Mouse (Mus musculus) midbrain, embryonic 16.5 days (tissue): ENCODE data around the gene Palld. TPM values are rescaled to one million over a fixed set of nuclear protein-coding genes. Genes with fewer than 3 reads are reported as not detected.

Experiments used
- ATAC-seq: fragments of 200-750 bp; cut with Nextera tagmentation; 2 replicates; pipeline ENCODE4 v1.8.0; 2017; ENCODE audit warnings: moderate TSS enrichment
- H3K27ac ChIP-seq: fragments of 300-500 bp; sonication (generic); 2 replicates; pipeline ENCODE4 v1.5.1; 2014; ENCODE audit warnings: mild to moderate bottlenecking, low read length, mixed read lengths
- H3K27me3 ChIP-seq: fragments of 300-500 bp; sonication (generic); 2 replicates; pipeline ENCODE4 v1.6.1; 2014; ENCODE audit warnings: low read depth, low read length, mixed read lengths; ENCODE audit not compliant: control insufficient read depth, insufficient read depth
- H3K36me3 ChIP-seq: fragments of 300-500 bp; sonication (generic); 2 replicates; pipeline ENCODE4 v1.6.1; 2014; ENCODE audit warnings: mild to moderate bottlenecking, low read length, moderate library complexity, mixed read lengths; ENCODE audit not compliant: control insufficient read depth, insufficient read depth
- H3K4me1 ChIP-seq: fragments of 300-500 bp; sonication (generic); 2 replicates; pipeline ENCODE4 v1.6.1; 2014; ENCODE audit warnings: mild to moderate bottlenecking, low read length, mixed read lengths; ENCODE audit not compliant: control insufficient read depth, insufficient read depth
- H3K4me2 ChIP-seq: fragments of 300-500 bp; sonication (generic); 2 replicates; pipeline ENCODE4 v1.6.1; 2014; ENCODE audit warnings: mild to moderate bottlenecking, low read length, mixed read lengths
- H3K4me3 ChIP-seq: fragments of 300-500 bp; sonication (generic); 2 replicates; pipeline ENCODE4 v1.5.1; 2014; ENCODE audit warnings: low read depth, mild to moderate bottlenecking, low read length, moderate library complexity, mixed read lengths
- H3K9ac ChIP-seq: fragments of 300-500 bp; sonication (generic); 2 replicates; pipeline ENCODE4 v1.6.1; 2014; ENCODE audit warnings: low read depth, low read length, mixed read lengths
- H3K9me3 ChIP-seq: fragments of 300-500 bp; sonication (generic); replicated peaks from 2 replicates; pipeline ENCODE4 v1.6.1; 2014; ENCODE audit warnings: mild to moderate bottlenecking, low read length, mixed read lengths; ENCODE audit not compliant: control insufficient read depth, poor library complexity, severe bottlenecking
- WGBS: fragments of 180-500 bp; shearing (Covaris S2); extraction: QIAGEN DNeasy Blood & Tissue Kit; methylation state at CpG from one replicate; pipeline ENCODE4 v1.1.7; 2014; 5-methylcytosine and 5-hydroxymethylcytosine counted together
- polyA plus RNA-seq: library from polyadenylated mRNA; unstranded; fragments of >200 nt; fragmentation: Nextera tagmentation; extraction: Ambion mirVana; gene quantifications from 2 replicates; pipeline ENCODE4 v1.2.1, GENCODE M21; 2015

Gene Palld
- polyA plus RNA-seq, 1 experiment from 2014 or later = 15.4 TPM

- H3K9ac ChIP-seq = no peak overlapping the region
- WGBS = 83% methylated on average over 2 of the region's 2 CpGs
- no peak overlapping the region for H3K4me2 ChIP-seq
- no peak overlapping the region for H3K4me3 ChIP-seq
- H3K9me3 ChIP-seq = no peaks in the 10 kb centered on the region
- H3K27me3 ChIP-seq = no peaks in the 10 kb centered on the region
- H3K27ac ChIP-seq = no peak overlapping the region
- H3K4me1 ChIP-seq = peaks cover 4% of the 10 kb centered on the region; the same call in 1 of the 2 replicates
- H3K36me3 ChIP-seq = no peaks in the 10 kb centered on the region
- no peak for ATAC-seq
These were observed 147.3 kb downstream of the Palld start for GRCm38 (mm10) chr8:61755186-61755585.

GRCm38 (mm10) chr8:61747070-61747469, 155.4 kb downstream of the Palld start:
- no peak overlapping the region for H3K4me2 ChIP-seq
- no peak overlapping the region for H3K4me3 ChIP-seq
- ATAC-seq = no peak
- 92% methylated on average over 5 of the region's 5 CpGs for whole genome bisulfite sequencing
- no peaks in the 10 kb centered on the region for H3K36me3 ChIP-seq
- no peak overlapping the region for H3K27ac ChIP-seq
- H3K4me1 ChIP-seq = 0 out of 2 replicates have a peak, but pooled peaks cover 4% of the 10 kb centered on the region
- H3K27me3 ChIP-seq = no peaks in the 10 kb centered on the region
- H3K9me3 ChIP-seq = no peaks in the 10 kb centered on the region
- H3K9ac ChIP-seq = no peak overlapping the region

DNA sequence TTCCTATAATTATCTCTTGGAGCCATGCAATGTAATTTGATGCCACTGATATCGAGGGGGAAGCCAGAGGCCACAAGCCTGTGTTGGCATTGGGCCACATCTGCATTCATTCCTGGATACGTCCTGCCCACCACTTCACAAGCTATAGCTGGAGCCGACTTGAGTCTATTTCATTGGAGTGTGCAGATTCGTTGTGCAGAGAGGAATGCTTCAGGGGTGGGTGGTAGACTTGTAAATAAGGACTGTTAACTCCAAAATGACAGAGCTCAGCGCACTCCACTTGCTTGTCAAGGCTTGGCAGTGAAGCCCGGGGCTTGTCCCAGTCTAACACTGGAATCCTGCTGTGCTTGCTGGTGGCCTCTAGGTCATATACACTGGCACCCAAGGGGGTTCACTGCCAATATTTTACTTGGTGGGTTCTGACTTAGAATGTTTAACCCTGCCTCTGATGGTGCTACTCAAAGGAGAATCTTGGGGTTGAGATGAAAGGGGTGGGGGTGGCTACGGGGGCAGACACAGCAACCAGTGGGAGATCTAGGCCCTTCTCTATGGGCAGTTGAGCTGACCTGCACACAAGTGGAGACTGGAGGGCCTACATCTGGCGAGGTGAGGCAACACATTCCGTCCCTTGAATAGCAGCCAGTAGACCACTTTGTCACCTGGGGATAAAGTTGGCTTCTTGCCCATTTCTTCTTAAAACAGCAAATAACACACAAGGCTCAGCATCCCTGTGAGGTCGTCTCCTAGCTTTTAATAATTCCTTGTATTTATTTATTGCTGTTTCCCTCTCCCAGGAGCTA, 157.1 kb downstream of the Palld start:
- no peak for ATAC-seq
- Histone ChIP-seq H3K4me1 (0 out of 2 replicates have a peak, but pooled peaks cover 4% of the 10 kb centered on the region), H3K9ac (no peak overlapping the region)

DNA sequence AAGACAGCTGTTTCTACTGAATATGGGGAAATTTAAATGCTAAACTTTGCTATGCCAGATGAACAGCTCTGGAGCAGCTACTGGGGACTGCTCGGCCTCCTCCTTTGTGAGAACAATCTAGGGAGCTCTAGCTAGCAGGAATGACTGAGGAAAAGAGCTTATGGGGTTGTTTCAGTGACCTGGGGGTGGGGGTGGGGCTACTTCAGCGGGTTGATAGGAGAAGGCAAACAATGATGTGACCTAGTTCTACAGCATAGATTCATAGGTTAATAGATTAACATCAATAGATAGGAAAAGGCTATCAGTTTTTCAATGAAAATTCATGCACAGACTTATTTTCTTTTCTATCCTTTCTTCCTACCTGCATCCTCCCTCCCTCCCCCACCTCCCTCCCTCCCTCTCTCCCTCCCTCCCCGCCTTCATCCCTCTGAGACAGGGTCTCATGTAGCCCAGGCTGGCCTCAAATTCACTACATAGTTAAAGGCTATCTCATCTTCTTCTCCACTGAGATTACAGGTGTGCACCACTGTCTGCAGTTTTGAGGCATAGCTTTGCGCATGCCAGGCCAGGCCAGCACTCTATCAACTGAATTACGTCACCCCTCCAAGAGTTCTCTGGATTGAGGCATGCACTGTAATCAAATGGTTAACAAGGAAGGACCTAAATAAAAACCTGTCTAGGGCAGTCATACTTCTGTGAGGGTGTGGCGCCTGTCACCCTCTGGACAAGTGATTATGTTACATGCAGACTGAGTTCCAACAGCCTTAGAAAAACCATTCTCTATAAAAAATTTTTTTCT, 158.5 kb downstream of the Palld start:
- H3K9me3 ChIP-seq = no peaks in the 10 kb centered on the region
- H3K36me3 ChIP-seq = no peaks in the 10 kb centered on the region
- no peak overlapping the region for H3K9ac ChIP-seq
- H3K4me3 ChIP-seq = no peak overlapping the region
- WGBS = 80% methylated on average over 6 of the region's 6 CpGs
- no peak overlapping the region for H3K4me2 ChIP-seq
- 0 out of 2 replicates have a peak, but pooled peaks cover 4% of the 10 kb centered on the region for H3K4me1 ChIP-seq
- no peak for ATAC-seq
- no peaks in the 10 kb centered on the region for H3K27me3 ChIP-seq
- no peak overlapping the region for H3K27ac ChIP-seq

More for the DNA sequence above, 157.1 kb downstream of the Palld start:
- Histone ChIP-seq H3K27me3 (no peaks in the 10 kb centered on the region), H3K36me3 (no peaks in the 10 kb centered on the region), H3K27ac (no peak overlapping the region), H3K9me3 (no peaks in the 10 kb centered on the region), H3K4me2 (no peak overlapping the region), H3K4me3 (no peak overlapping the region)
- WGBS = 58% methylated on average over 10 of the region's 10 CpGs

GRCm38 (mm10) chr8:61737465-61737864, 165.0 kb downstream of the Palld start:
- Histone ChIP-seq H3K4me3 (no peak overlapping the region), H3K36me3 (no peaks in the 10 kb centered on the region), H3K27me3 (no peaks in the 10 kb centered on the region), H3K4me1 (no peaks in the 10 kb centered on the region), H3K4me2 (no peak overlapping the region), H3K9me3 (no peaks in the 10 kb centered on the region), H3K27ac (no peak overlapping the region), H3K9ac (no peak overlapping the region)
- WGBS = 93% methylated on average over 4 of the region's 4 CpGs
- no peak for ATAC-seq

- no peaks in the 10 kb centered on the region for H3K4me1 ChIP-seq
- H3K27ac ChIP-seq = no peak overlapping the region
- no peaks in the 10 kb centered on the region for H3K36me3 ChIP-seq
- no peak overlapping the region for H3K9ac ChIP-seq
- no peaks in the 10 kb centered on the region for H3K9me3 ChIP-seq
- no peak overlapping the region for H3K4me2 ChIP-seq
- ATAC-seq = no peak
- no peak overlapping the region for H3K4me3 ChIP-seq
- H3K27me3 ChIP-seq = no peaks in the 10 kb centered on the region
- WGBS = 75% methylated on average over 8 of the region's 8 CpGs
These were observed 165.7 kb downstream of the Palld start for GRCm38 (mm10) chr8:61736739-61737243.

DNA sequence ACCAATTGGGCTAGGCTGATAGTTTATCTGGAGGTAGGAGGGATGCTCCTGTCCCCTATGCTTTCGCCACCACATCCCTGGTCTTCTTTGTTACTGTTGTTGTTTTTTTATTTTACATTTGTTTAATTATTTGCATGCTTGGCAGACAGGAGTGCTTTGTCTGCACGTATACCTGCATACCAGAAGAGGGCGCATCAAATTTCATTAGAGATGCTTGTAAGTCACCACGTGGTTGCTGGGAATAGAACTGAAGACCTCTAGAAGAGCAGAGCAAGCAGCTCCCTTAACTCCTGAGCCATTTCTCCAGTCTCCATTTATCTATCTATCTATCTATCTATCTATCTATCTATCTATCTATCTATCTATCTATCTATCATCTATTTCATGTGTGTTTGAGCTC, 166.4 kb downstream of the Palld start:
- no peaks in the 10 kb centered on the region for H3K36me3 ChIP-seq
- WGBS = 59% methylated on average over 4 of the region's 4 CpGs
- no peaks in the 10 kb centered on the region for H3K27me3 ChIP-seq
- no peaks in the 10 kb centered on the region for H3K4me1 ChIP-seq
- H3K9me3 ChIP-seq = no peaks in the 10 kb centered on the region
- no peak for ATAC-seq
- no peak overlapping the region for H3K4me2 ChIP-seq
- H3K27ac ChIP-seq = no peak overlapping the region
- H3K9ac ChIP-seq = no peak overlapping the region
- no peak overlapping the region for H3K4me3 ChIP-seq

- Histone ChIP-seq H3K4me2 (no peak overlapping the region), H3K9ac (no peak overlapping the region), H3K27ac (no peak overlapping the region), H3K9me3 (no peaks in the 10 kb centered on the region), H3K4me1 (no peaks in the 10 kb centered on the region), H3K4me3 (no peak overlapping the region), H3K27me3 (no peaks in the 10 kb centered on the region), H3K36me3 (no peaks in the 10 kb centered on the region)
- ATAC-seq = no peak
- WGBS = 95% methylated on average over 8 of the region's 8 CpGs
These were observed 168.3 kb downstream of the Palld start for GRCm38 (mm10) chr8:61734164-61734563.

- WGBS = 87% methylated on average over 6 of the region's 6 CpGs
- ATAC-seq = no peak
- H3K4me2 ChIP-seq = no peak overlapping the region
- H3K9ac ChIP-seq = no peak overlapping the region
- no peaks in the 10 kb centered on the region for H3K4me1 ChIP-seq
- H3K9me3 ChIP-seq = no peaks in the 10 kb centered on the region
- no peak overlapping the region for H3K27ac ChIP-seq
- no peaks in the 10 kb centered on the region for H3K27me3 ChIP-seq
- no peaks in the 10 kb centered on the region for H3K36me3 ChIP-seq
- no peak overlapping the region for H3K4me3 ChIP-seq
These were observed 170.3 kb downstream of the Palld start for GRCm38 (mm10) chr8:61732184-61732583.
